Mouse (Mus musculus) embryonic facial prominence, embryonic 11.5 days (tissue): ENCODE results near the gene Rasgef1b. TPM values are rescaled to one million over a fixed set of nuclear protein-coding genes. Genes with fewer than 3 reads are reported as not detected.

ENCODE experiments used
- ATAC-seq: fragments of 200-750 bp; cut with Nextera tagmentation; replicated peaks from 2 replicates; pipeline ENCODE4 v1.8.0; 2017; ENCODE audit warnings: low read depth; ENCODE audit not compliant: insufficient number of reproducible peaks, low FRiP score, low TSS enrichment
- DNase-seq: peaks from one replicate; pipeline ENCODE4 v3.0.0-alpha.2; 2015; ENCODE audit warnings: low spot score
- H3K27ac ChIP-seq: fragments of 300-500 bp; sonication (generic); replicated peaks from 2 replicates; pipeline ENCODE4 v1.5.1; 2014; ENCODE audit warnings: mild to moderate bottlenecking, low read depth, low read length, control low read depth
- H3K27me3 ChIP-seq: fragments of 300-500 bp; sonication (generic); 2 replicates; pipeline ENCODE4 v1.6.1; 2014; ENCODE audit warnings: mild to moderate bottlenecking, low read length, moderate library complexity, mixed read lengths; ENCODE audit not compliant: control insufficient read depth, insufficient read depth
- H3K36me3 ChIP-seq: fragments of 300-500 bp; sonication (generic); replicated peaks from 2 replicates; pipeline ENCODE4 v1.6.1; 2014; ENCODE audit warnings: low read depth, mild to moderate bottlenecking, low read length, moderate library complexity, mixed read lengths; ENCODE audit not compliant: control insufficient read depth, insufficient read depth
- H3K4me1 ChIP-seq: fragments of 300-500 bp; sonication (generic); 2 replicates; pipeline ENCODE4 v1.6.1; 2014; ENCODE audit warnings: low read length, mixed read lengths; ENCODE audit not compliant: control insufficient read depth, insufficient read depth
- H3K4me2 ChIP-seq: fragments of 300-500 bp; sonication (generic); 2 replicates; pipeline ENCODE4 v1.6.1; 2014; ENCODE audit warnings: low read depth, mild to moderate bottlenecking, control low read depth, low read length, moderate library complexity
- H3K4me3 ChIP-seq: fragments of 300-500 bp; sonication (generic); 2 replicates; pipeline ENCODE4 v1.5.1; 2014; ENCODE audit warnings: low read depth, low read length, control low read depth
- H3K9ac ChIP-seq: fragments of 300-500 bp; sonication (generic); replicated peaks from 2 replicates; pipeline ENCODE4 v1.6.1; 2014; ENCODE audit warnings: mild to moderate bottlenecking, control low read depth, low read length
- H3K9me3 ChIP-seq: fragments of 300-500 bp; sonication (generic); replicated peaks from 2 replicates; pipeline ENCODE4 v1.6.1; 2016; ENCODE audit warnings: mild to moderate bottlenecking, low read length, inconsistent platforms, mixed read lengths; ENCODE audit not compliant: control insufficient read depth
- WGBS: fragments of 180-500 bp; shearing (Covaris S2); extraction: QIAGEN DNeasy Blood & Tissue Kit; methylation state at CpG from one replicate; pipeline ENCODE4 v1.1.7; 2014; 5-methylcytosine and 5-hydroxymethylcytosine counted together
- polyA plus RNA-seq: library from polyadenylated mRNA; unstranded; fragments of >200 nt; fragmentation: Nextera tagmentation; extraction: Ambion mirVana; gene quantifications from 2 replicates; pipeline ENCODE4 v1.2.1, GENCODE M21; 2014

The Rasgef1b gene
- polyA plus RNA-seq, 1 experiment from 2014 or later: 14.2 TPM

DNA sequence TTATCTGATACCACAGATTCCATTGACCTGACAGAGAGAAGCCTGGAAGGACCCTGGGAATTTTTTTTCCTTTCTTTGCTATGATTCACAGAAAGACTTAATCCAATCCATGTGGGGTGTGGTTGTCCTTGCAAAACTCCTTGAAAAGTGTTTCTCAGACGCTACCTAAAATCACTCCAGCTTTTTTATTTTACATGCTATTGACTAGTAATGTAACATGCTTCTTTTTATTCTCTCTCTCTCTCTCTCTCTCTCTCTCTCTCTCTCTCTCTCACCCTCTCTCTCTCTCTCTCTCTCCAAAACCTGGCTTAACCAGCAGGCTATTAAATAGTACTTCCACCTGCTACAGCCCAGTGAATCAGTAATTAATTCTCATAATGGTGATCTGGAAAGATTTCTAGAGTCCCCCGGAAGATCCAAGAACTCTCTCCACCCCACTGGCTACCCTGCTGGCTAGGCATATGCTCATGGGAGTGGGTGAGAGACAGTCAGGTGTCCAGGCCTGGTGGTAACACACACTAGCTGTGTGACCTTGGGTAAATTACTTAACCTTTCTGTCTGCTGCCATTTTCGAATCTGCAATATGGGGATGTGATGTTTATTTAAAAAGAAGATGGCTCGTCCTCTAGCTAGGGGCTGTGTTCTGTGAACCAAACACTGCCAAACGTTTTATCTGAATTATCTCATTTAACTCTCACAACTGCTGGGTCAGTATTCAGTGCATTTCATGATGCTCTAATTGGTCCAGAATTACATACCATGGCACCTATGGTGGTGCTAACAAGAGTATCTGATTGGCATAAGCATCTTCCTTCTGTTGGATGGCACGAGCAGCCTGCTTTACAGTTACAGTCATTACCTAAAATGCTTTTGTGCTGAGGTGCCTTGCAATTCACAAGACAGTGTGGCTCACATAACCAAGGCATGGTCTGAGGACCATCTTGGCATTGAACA, 248.5 kb downstream of the Rasgef1b start:
- 63% methylated on average over 6 of the region's 6 CpGs for WGBS
- no peak overlapping the region for H3K4me2 ChIP-seq
- H3K9me3 ChIP-seq: no peaks in the 10 kb centered on the region
- H3K4me3 ChIP-seq: no peak overlapping the region
- DNase-seq (peak; percentile 54), ATAC-seq (no peak)
- peak overlapping the region; percentile 48; the same call in 1 of the 2 replicates for H3K9ac ChIP-seq
- H3K4me1 ChIP-seq: no peaks in the 10 kb centered on the region; the same call in 1 of the 2 replicates
- peak overlapping the region; percentile 43; the same call in 1 of the 2 replicates for H3K27ac ChIP-seq
- H3K27me3 ChIP-seq: no peaks in the 10 kb centered on the region
- H3K36me3 ChIP-seq: no peaks in the 10 kb centered on the region

DNA sequence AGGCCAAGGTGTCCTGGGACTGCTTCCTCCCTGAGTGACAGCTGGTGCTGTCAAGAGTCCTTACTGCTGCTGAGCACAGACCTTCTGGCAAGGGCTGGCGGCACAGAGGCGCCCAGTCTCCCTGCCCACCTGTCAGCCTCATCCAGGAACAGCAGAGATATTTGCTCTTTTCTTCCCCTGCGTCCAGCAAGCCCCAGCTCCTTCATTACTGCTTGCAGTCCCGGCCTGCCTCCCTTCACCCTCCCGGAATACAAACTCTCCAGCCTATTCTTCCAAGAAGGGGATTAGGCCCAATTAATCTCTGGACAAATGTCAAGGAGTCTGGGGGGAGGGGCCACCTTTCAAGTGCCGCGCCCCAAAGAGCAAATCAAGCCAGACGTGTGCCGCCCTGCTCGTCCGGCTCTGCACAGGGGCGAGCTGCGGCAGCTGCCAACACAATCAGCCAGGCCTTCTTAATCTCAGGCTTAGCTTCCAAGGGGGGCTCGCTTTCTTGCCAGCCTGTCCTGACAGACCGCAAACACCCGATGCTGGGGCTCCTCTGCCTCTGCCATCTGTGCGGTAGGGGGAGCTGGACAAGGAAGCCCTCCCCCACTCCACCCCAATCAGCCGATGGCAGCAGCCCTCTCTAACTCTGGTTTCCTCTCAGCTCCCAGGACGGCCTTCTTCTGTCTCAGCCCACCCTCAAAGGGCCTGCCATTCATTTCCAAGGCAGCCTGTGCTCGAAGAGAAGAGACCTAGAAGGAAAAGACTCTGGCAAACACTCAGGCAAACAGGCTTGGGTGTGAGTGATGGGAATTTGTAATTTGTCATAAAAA, 249.4 kb downstream of the Rasgef1b start:
- Histone ChIP-seq H3K9ac (peak overlapping the region; percentile 48), H3K4me2 (peak overlapping the region; percentile 37), H3K9me3 (no peaks in the 10 kb centered on the region), H3K36me3 (no peaks in the 10 kb centered on the region), H3K4me1 (no peaks in the 10 kb centered on the region; the same call in 1 of the 2 replicates), H3K27me3 (no peaks in the 10 kb centered on the region), H3K27ac (peak overlapping the region; percentile 43), H3K4me3 (0 out of 2 replicates have a peak overlapping the region, but pooled peaks have one; percentile 13)
- ATAC-seq (peak; percentile 90), DNase-seq (peak; percentile 77)
- WGBS: 2% methylated on average over 20 of the region's 20 CpGs

GRCm38 (mm10) chr5:99478716-99479115, 250.1 kb downstream of the Rasgef1b start:
- WGBS: 38% methylated on average over 4 of the region's 4 CpGs
- 0 out of 2 replicates have a peak overlapping the region, but pooled peaks have one; percentile 13 for H3K27ac ChIP-seq

GRCm38 (mm10) chr5:99477420-99477815, 251.4 kb downstream of the Rasgef1b start:
- Histone ChIP-seq H3K4me2 (no peak overlapping the region), H3K4me3 (no peak overlapping the region), H3K4me1 (no peaks in the 10 kb centered on the region; the same call in 1 of the 2 replicates), H3K27me3 (no peaks in the 10 kb centered on the region), H3K27ac (no peak overlapping the region), H3K9me3 (no peaks in the 10 kb centered on the region), H3K9ac (no peak overlapping the region), H3K36me3 (no peaks in the 10 kb centered on the region)
- no peak for DNase-seq
- WGBS: 92% methylated on average over 9 of the region's 9 CpGs
- no peak for ATAC-seq

More at GRCm38 (mm10) chr5:99478716-99479115, 250.1 kb downstream of the Rasgef1b start:
- H3K36me3 ChIP-seq: no peaks in the 10 kb centered on the region
- no peak for ATAC-seq
- no peak overlapping the region for H3K9ac ChIP-seq
- DNase-seq: no peak
- no peaks in the 10 kb centered on the region; the same call in 1 of the 2 replicates for H3K4me1 ChIP-seq
- H3K4me3 ChIP-seq: no peak overlapping the region
- H3K27me3 ChIP-seq: no peaks in the 10 kb centered on the region
- no peak overlapping the region for H3K4me2 ChIP-seq
- no peaks in the 10 kb centered on the region for H3K9me3 ChIP-seq

DNA sequence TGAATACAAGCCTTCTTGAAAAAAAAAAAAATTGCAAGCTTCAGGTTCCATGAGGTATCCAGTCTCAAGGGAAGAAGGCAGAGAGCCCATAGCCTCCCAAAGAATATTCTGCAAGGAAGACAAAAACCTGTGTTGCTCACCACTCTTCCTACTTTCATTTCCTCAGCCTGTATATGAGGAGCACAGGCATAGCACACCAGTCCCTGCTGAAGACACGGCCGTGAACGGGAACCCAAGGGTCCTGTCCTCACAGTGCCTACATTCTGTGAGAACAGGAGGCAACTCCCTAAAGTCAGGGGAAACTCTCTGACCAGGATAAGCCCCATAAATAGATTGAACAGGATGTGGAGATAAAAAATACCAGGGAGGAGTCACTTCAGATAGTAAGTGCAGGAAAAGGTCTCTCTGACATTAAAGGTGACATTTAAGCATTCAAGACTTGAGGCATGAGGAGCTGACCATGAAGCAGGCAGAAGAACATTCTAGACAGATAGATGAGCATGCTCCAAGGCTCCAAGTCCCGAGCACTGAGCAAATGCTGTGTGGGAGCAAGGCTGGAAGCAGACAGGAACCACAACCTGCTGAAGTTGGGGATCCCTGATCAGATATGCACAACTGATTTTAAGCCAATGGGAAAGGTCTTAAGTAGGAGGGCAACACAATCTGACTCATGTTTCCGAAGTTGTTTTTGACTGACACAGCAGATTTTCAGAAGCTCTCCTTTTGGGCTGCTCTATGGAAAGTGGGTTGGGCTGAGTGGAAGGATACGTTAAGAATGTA, 252.0 kb downstream of the Rasgef1b start:
- Histone ChIP-seq H3K4me2 (no peak overlapping the region), H3K36me3 (no peaks in the 10 kb centered on the region), H3K27me3 (no peaks in the 10 kb centered on the region), H3K27ac (no peak overlapping the region), H3K9me3 (no peaks in the 10 kb centered on the region), H3K4me3 (no peak overlapping the region), H3K4me1 (no peaks in the 10 kb centered on the region; the same call in 1 of the 2 replicates), H3K9ac (no peak overlapping the region)
- DNase-seq: no peak
- 88% methylated on average over 6 of the region's 6 CpGs for WGBS
- ATAC-seq: no peak

DNA sequence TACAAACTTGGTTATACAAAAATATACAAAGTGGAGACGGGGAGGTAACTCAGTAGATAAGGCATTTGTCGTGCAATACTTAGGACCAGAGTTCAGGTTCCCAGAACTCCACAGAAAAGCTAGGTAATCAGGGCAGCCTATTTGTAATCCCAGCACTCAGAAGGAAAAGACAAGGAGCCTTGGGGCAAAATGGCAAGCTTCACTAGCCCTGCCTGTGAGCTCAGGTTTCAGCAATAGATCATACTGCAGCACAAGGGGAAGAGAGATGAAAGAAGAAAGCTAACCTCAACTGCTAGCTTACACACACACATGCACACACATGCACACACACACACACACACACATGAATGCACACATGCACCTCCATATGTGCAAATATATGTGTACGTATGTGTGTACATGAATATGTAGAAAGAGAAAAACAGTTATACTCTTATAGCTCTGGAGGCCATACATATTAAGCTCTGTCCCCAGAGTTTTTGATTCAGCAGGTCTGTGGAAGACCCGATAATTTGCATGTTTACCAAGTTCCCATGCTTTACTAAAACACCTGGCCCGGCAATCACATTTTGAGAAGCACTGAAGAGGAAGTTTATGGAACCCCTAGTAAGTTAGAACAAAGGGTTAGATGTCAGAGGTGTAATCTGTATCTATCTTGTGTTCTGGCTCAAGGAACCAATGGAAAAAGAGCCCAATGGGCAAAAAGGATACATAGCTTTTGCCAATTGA, 256.1 kb downstream of the Rasgef1b start:
- ATAC-seq (no peak), DNase-seq (peak; percentile 60)
- no peaks in the 10 kb centered on the region for H3K36me3 ChIP-seq
- no peak overlapping the region for H3K9ac ChIP-seq
- H3K4me3 ChIP-seq: no peak overlapping the region
- H3K27ac ChIP-seq: no peak overlapping the region
- WGBS: 55% methylated on average over 5 of the region's 5 CpGs
- no peaks in the 10 kb centered on the region for H3K4me1 ChIP-seq
- H3K9me3 ChIP-seq: no peaks in the 10 kb centered on the region
- H3K4me2 ChIP-seq: no peak overlapping the region
- no peaks in the 10 kb centered on the region for H3K27me3 ChIP-seq

GRCm38 (mm10) chr5:99471790-99472189, 257.1 kb downstream of the Rasgef1b start:
- no peak overlapping the region for H3K4me2 ChIP-seq
- H3K27me3 ChIP-seq: no peaks in the 10 kb centered on the region
- no peak for DNase-seq
- no peaks in the 10 kb centered on the region for H3K4me1 ChIP-seq
- no peaks in the 10 kb centered on the region for H3K9me3 ChIP-seq
- H3K4me3 ChIP-seq: no peak overlapping the region
- no peak overlapping the region for H3K27ac ChIP-seq
- 86% methylated on average over 4 of the region's 4 CpGs for WGBS
- H3K36me3 ChIP-seq: no peaks in the 10 kb centered on the region
- H3K9ac ChIP-seq: no peak overlapping the region
- ATAC-seq: no peak
